Mouse (Mus musculus): ENCODE results near the gene Enkd1.

DNA sequence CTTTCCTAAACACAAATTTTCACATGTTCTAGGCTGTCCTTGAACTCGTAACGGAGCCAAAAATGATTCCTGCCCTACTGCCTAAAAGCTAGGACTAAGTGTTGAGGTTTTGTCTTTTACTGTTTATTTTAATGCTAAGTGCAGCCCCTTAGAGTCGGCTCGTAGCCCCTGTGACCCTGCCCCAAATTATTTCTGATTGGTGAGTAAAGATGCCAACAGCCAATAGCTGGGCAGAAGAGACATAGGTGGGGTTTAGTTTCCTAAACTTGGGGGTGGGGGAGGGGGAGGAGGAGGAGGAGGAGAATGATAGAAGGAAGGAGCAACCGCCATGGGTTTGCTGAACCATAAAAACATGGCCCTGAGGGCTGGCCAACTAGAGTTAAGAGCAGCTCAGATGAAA, 17.7 kb upstream of the Enkd1 start:
- TF ChIP-seq CTCF (IDR thresholded peaks at IDR 0.05; ENCODE audit: extremely low read depth, insufficient read depth, insufficient read length, insufficient replicate concordance) (no peak), POLR2A (IDR thresholded peaks at IDR 0.05; ENCODE audit: low read depth, low read length) (no peak)
